Mouse (Mus musculus) myocyte (in vitro differentiated cells): ENCODE data around the gene Nacc1.

ENCODE experiments used
- MYOD1 ChIP-seq, 3 experiments: IDR thresholded peaks; one replicate each; pipeline ENCODE4 v1.6.1; 2011; ENCODE audit warnings: control low read depth in 2 of 3, low read depth in 2 of 3, mild to moderate bottlenecking in 2 of 3, moderate library complexity in 1 of 3; ENCODE audit not compliant: insufficient read length in 2 of 3, control insufficient read depth in 1 of 3
- POLR2A ChIP-seq: IDR thresholded peaks from one replicate; pipeline ENCODE4 v1.6.1; 2011; ENCODE audit warnings: low read depth, mild to moderate bottlenecking, control low read depth, moderate library complexity; ENCODE audit not compliant: insufficient read length
- USF1 ChIP-seq: IDR thresholded peaks from one replicate; pipeline ENCODE4 v1.6.1; 2011; ENCODE audit warnings: low read depth, mild to moderate bottlenecking, control low read depth, moderate library complexity

DNA sequence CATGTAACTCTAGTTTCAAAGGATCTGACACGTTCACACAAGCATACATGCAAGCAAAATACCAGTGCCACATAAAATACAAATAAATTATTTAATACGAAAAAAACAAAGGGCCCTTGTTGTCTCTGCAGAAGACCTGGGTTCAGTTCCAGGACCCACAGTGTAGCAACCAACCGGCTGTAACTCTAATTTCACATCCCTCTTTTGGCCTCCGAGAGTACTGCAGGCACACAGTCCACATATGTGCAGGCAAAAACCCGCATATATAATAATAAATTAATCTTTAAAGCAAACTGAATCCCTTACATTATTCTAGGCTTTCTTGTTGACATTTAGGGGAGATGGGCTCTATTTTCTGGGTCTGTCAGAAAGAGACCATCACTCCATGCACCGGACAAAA is 40.9 kb downstream of the Nacc1 start:
- TF ChIP-seq POLR2A (no peak), MYOD1 (IDR thresholded peaks at IDR 0.05; ENCODE audit: control insufficient read depth in 1 of 3, insufficient read length in 2 of 3, low read depth in 2 of 3) (no peak), USF1 (no peak)
